In genomic region chr3:52529136-52529535, GRCm38 (mm10) we compare ENCODE assay signal across 16 mouse cellular contexts.
A peak's percentile ranks its signal among the peaks of the same experiment; 100 is the strongest.
DNase-seq lines count a peak whose midpoint lies in the region; ATAC-seq and TF ChIP-seq lines count a peak whose summit lies in the region.
"Had no signal": no experiment of that assay in that cellular context is flagged by ENCODE, and none has a peak within 500 bp of the region (broad histone marks: within the 10 kb centered on the region; RNA-seq: fewer than 3 reads in every experiment).

No protein-coding gene starts in this region.

- no peaks in the 10 kb centered on the region for H3K36me3 ChIP-seq in heart, embryonic 11.5 days (ENCODE audit: control insufficient read depth, insufficient read depth, low read length)
- no peaks in the 10 kb centered on the region for H3K36me3 ChIP-seq in liver, postnatal 0 days (replicated peaks; ENCODE audit: insufficient read depth, low read length)
- H3K36me3 ChIP-seq in lung, embryonic 14.5 days (ENCODE audit: insufficient read depth) = no peaks in the 10 kb centered on the region
- H3K36me3 ChIP-seq: lung, embryonic 15.5 days; midbrain, embryonic 12.5 days had no signal

- H3K27me3 ChIP-seq in heart, embryonic 11.5 days (ENCODE audit: control insufficient read depth, insufficient read depth, low read length) = no peaks in the 10 kb centered on the region
- no peaks in the 10 kb centered on the region for H3K27me3 ChIP-seq in liver, postnatal 0 days (ENCODE audit: insufficient read depth, low read length)
- H3K27me3 ChIP-seq in lung, embryonic 14.5 days (ENCODE audit: insufficient read depth, low read length) = no peaks in the 10 kb centered on the region; the same call in 1 of the 2 replicates
- H3K27me3 ChIP-seq: lung, embryonic 15.5 days; midbrain, embryonic 12.5 days had no signal

- WGBS in heart, embryonic 11.5 days (ENCODE audit: insufficient replicate concordance) = 80% methylated on average over 6 of the region's 6 CpGs
- 57% methylated on average over 6 of the region's 6 CpGs for WGBS in liver, postnatal 0 days (ENCODE audit: insufficient replicate concordance)
- WGBS in lung, embryonic 14.5 days = 51% methylated on average over 6 of the region's 6 CpGs

- no peak overlapping the region for H3K27ac ChIP-seq in heart, embryonic 11.5 days (ENCODE audit: low read depth, low read length)
- H3K27ac ChIP-seq in liver, postnatal 0 days (ENCODE audit: low read depth) = peak overlapping the region; percentile 68
- H3K27ac ChIP-seq in lung, embryonic 14.5 days (ENCODE audit: low read depth) = no peak overlapping the region
- H3K27ac ChIP-seq: lung, embryonic 15.5 days; midbrain, embryonic 12.5 days had no signal

- no peak overlapping the region for H3K4me3 ChIP-seq in heart, embryonic 11.5 days (ENCODE audit: low read depth, low read length)
- no peak overlapping the region for H3K4me3 ChIP-seq in liver, postnatal 0 days (ENCODE audit: low read depth, low read length)
- no peak overlapping the region for H3K4me3 ChIP-seq in lung, embryonic 14.5 days (ENCODE audit: low read depth, low read length)
- H3K4me3 ChIP-seq: lung, embryonic 15.5 days; midbrain, embryonic 12.5 days; myocyte had no signal

- peak; percentile 77 for TF ChIP-seq EP300 in liver, postnatal 0 days (IDR thresholded peaks at IDR 0.05; ENCODE audit: low read depth)

- no peaks in the 10 kb centered on the region for H3K9me3 ChIP-seq in heart, embryonic 11.5 days (replicated peaks; ENCODE audit: control insufficient read depth, low read length)
- no peaks in the 10 kb centered on the region for H3K9me3 ChIP-seq in liver, postnatal 0 days (ENCODE audit: low read length)
- no peaks in the 10 kb centered on the region for H3K9me3 ChIP-seq in lung, embryonic 14.5 days (ENCODE audit: low read depth, low read length)
- H3K9me3 ChIP-seq: lung, embryonic 15.5 days; midbrain, embryonic 12.5 days had no signal

- no peak overlapping the region for H3K9ac ChIP-seq in heart, embryonic 11.5 days (ENCODE audit: low read depth, low read length)
- no peak overlapping the region for H3K9ac ChIP-seq in liver, postnatal 0 days (replicated peaks)
- no peak overlapping the region for H3K9ac ChIP-seq in lung, embryonic 14.5 days
- H3K9ac ChIP-seq: lung, embryonic 15.5 days; midbrain, embryonic 12.5 days had no signal

- DNase-seq in heart, adult 8-10 months (ENCODE audit: low spot score) = peak; percentile 58
- peak; percentile 52 for DNase-seq in liver, postnatal 0 days
- no peak for DNase-seq in liver
- DNase-seq in lung, embryonic 14.5 days = peak; percentile 51
- DNase-seq in thymus, postnatal 0 days (ENCODE audit: low spot score) = no peak
- DNase-seq in left cerebral cortex, postnatal 4 days = no peak
- DNase-seq: cerebellum, adult 9-11 months; embryo, embryonic 11 days; layer of hippocampus, adult 9-11 months had no signal

- no peak overlapping the region for H3K4me2 ChIP-seq in heart, embryonic 11.5 days
- H3K4me2 ChIP-seq in liver, postnatal 0 days (ENCODE audit: low read depth, low read length) = no peak overlapping the region
- H3K4me2 ChIP-seq in lung, embryonic 14.5 days = no peak overlapping the region
- H3K4me2 ChIP-seq: lung, embryonic 15.5 days; midbrain, embryonic 12.5 days had no signal

- no peak for TF ChIP-seq CTCF in liver, postnatal 0 days (IDR thresholded peaks at IDR 0.05; ENCODE audit: low read depth)
- TF ChIP-seq CTCF in lung, embryonic 14.5 days (IDR thresholded peaks at IDR 0.05; ENCODE audit: low read depth) = no peak

- intact Hi-C loops in left cerebral cortex, postnatal 4 days (cut with DNase I) = no loop called here

- no peak for ATAC-seq in heart, embryonic 11.5 days (replicated peaks; ENCODE audit: insufficient number of reproducible peaks, low FRiP score, low TSS enrichment)
- ATAC-seq in liver, postnatal 0 days = peak; percentile 28
- ATAC-seq in lung, embryonic 14.5 days (ENCODE audit: insufficient read depth) = no peak
- ATAC-seq: CD4-positive, CD25-positive, alpha-beta regulatory T cell, adult 4 months; forebrain, embryonic 16.5 days; inflammation-experienced regulatory T-cells, adult 6 months had no signal

- no peaks in the 10 kb centered on the region for H3K4me1 ChIP-seq in heart, embryonic 11.5 days (ENCODE audit: control insufficient read depth, insufficient read depth, low read length)
- peaks cover 17% of the 10 kb centered on the region for H3K4me1 ChIP-seq in liver, postnatal 0 days (ENCODE audit: insufficient read depth)
- H3K4me1 ChIP-seq in lung, embryonic 14.5 days (ENCODE audit: insufficient read depth) = no peaks in the 10 kb centered on the region
- H3K4me1 ChIP-seq: lung, embryonic 15.5 days; midbrain, embryonic 12.5 days had no signal

Comparison
In these comparisons a context has a peak if more than half of its experiments do, and no peak if none do; other contexts are left out.
1. DNase-seq: peak in heart, adult 8-10 months (single experiment), liver, postnatal 0 days (single experiment) and lung, embryonic 14.5 days (single experiment); none in liver (single experiment), thymus, postnatal 0 days (single experiment) and left cerebral cortex, postnatal 4 days (single experiment).